ENCODE assay signal across 8 mouse cellular contexts in genomic region chr3:144718706-144719087, GRCm38 (mm10). TPM values are rescaled to one million over a fixed set of nuclear protein-coding genes. Genes with fewer than 3 reads are reported as not detected.
DNase-seq lines count a peak whose midpoint lies in the region; ATAC-seq and TF ChIP-seq lines count a peak whose summit lies in the region.

No protein-coding gene starts in this region.

- intact Hi-C loops in gastrocnemius, adult 2 months (cut with DNase I) = loop anchor here (10.0 kb wide), 1 partner anchor 514 kb away; the partner anchor contains the start of gene Lmo4
- intact Hi-C loops in gastrocnemius, postnatal 36 days (cut with DNase I) = no loop called here

- peaks cover 30% of the 10 kb centered on the region for H3K4me1 ChIP-seq in heart, embryonic 11.5 days (ENCODE audit: control insufficient read depth, insufficient read depth, low read length)
- peaks cover 36% of the 10 kb centered on the region for H3K4me1 ChIP-seq in kidney, embryonic 16.5 days (ENCODE audit: insufficient read depth, low read length)

- WGBS in heart, embryonic 11.5 days (ENCODE audit: insufficient replicate concordance) = 24% methylated on average over 7 of the region's 7 CpGs
- WGBS in kidney, embryonic 16.5 days = 12% methylated on average over 7 of the region's 7 CpGs

- H3K9me3 ChIP-seq in heart, embryonic 11.5 days (replicated peaks; ENCODE audit: control insufficient read depth, low read length) = no peaks in the 10 kb centered on the region
- no peaks in the 10 kb centered on the region for H3K9me3 ChIP-seq in kidney, embryonic 16.5 days (ENCODE audit: low read length)

- DNase-seq in gastrocnemius, adult 2 months = peak; percentile 47
- no peak for DNase-seq in gastrocnemius, postnatal 36 days
- peak; percentile 59 for DNase-seq in brain, embryonic 14.5 days (ENCODE audit: low read depth)
- DNase-seq in lung, postnatal 4 days = peak; percentile 40 to 49
- DNase-seq in gastrocnemius, adult 8-10 months (ENCODE audit: low spot score in 2 of 2) = no peak

- H3K27me3 ChIP-seq in heart, embryonic 11.5 days (ENCODE audit: control insufficient read depth, insufficient read depth, low read length) = no peaks in the 10 kb centered on the region
- H3K27me3 ChIP-seq in kidney, embryonic 16.5 days (ENCODE audit: insufficient read depth, low read length) = no peaks in the 10 kb centered on the region

- no peaks in the 10 kb centered on the region for H3K36me3 ChIP-seq in heart, embryonic 11.5 days (ENCODE audit: control insufficient read depth, insufficient read depth, low read length)
- H3K36me3 ChIP-seq in kidney, embryonic 16.5 days (ENCODE audit: insufficient read depth, low read length) = no peaks in the 10 kb centered on the region

- peak overlapping the region; percentile 76 for H3K4me3 ChIP-seq in gastrocnemius, adult 2 months
- H3K4me3 ChIP-seq in heart, embryonic 11.5 days (ENCODE audit: low read depth, low read length) = peak overlapping the region; percentile 91
- peak overlapping the region; percentile 74 for H3K4me3 ChIP-seq in kidney, embryonic 16.5 days (ENCODE audit: low read length)

- H3K4me2 ChIP-seq in heart, embryonic 11.5 days = peak overlapping the region; percentile 85
- H3K4me2 ChIP-seq in kidney, embryonic 16.5 days (replicated peaks; ENCODE audit: low read depth, low read length) = peak overlapping the region; percentile 74

- TF ChIP-seq CTCF in gastrocnemius, adult 2 months (IDR thresholded peaks at IDR 0.05) = no peak
- TF ChIP-seq CTCF in brain, embryonic 14.5 days (IDR thresholded peaks at IDR 0.05; ENCODE audit: borderline replicate concordance, extremely low read depth, insufficient read depth, insufficient read length) = no peak

- no peak for ATAC-seq in heart, embryonic 11.5 days (replicated peaks; ENCODE audit: insufficient number of reproducible peaks, low FRiP score, low TSS enrichment)
- no peak for ATAC-seq in kidney, embryonic 16.5 days (ENCODE audit: low FRiP score, low TSS enrichment)
- no peak for ATAC-seq in megakaryocyte progenitor cell, adult 5-6 weeks (replicated peaks; ENCODE audit: poor library complexity)

- peak overlapping the region; percentile 93 for H3K9ac ChIP-seq in heart, embryonic 11.5 days (ENCODE audit: low read depth, low read length)
- peak overlapping the region; percentile 90 for H3K9ac ChIP-seq in kidney, embryonic 16.5 days (replicated peaks; ENCODE audit: low read length)

- TF ChIP-seq POLR2A in brain, embryonic 14.5 days (IDR thresholded peaks at IDR 0.05; ENCODE audit: borderline replicate concordance, extremely low read depth, insufficient read depth, insufficient read length, poor library complexity, severe bottlenecking) = no peak

- H3K27ac ChIP-seq in gastrocnemius, adult 2 months = peak overlapping the region; percentile 96
- 0 out of 2 replicates have a peak overlapping the region, but pooled peaks have one; percentile 100 for H3K27ac ChIP-seq in heart, embryonic 11.5 days (ENCODE audit: low read depth, low read length)
- H3K27ac ChIP-seq in kidney, embryonic 16.5 days (ENCODE audit: low read length) = peak overlapping the region; percentile 99; the same call in 1 of the 2 replicates

RNA-seq across cellular contexts. Expression of gene Sh3glb1, which starts 1.4 kb away (rescaled TPM):
- total RNA-seq in gastrocnemius, adult 2 months (2021) = 100 to 1,000 TPM; 328 to 379 TPM
- total RNA-seq in gastrocnemius, postnatal 36 days (2021) = 100 to 1,000 TPM; 303 to 325 TPM
- polyA plus RNA-seq in brain, embryonic 14.5 days (2012; rRNA removed) = 22.3 and 49.9 TPM in 2 replicates
- polyA plus RNA-seq in heart, embryonic 11.5 days (2014; fragmentation: Nextera tagmentation; extraction: Ambion mirVana) = 133 and 139 TPM in 2 replicates
- polyA plus RNA-seq in kidney, embryonic 16.5 days (2015; fragmentation: Nextera tagmentation; extraction: Ambion mirVana) = 87.8 and 94.9 TPM in 2 replicates
- total RNA-seq in megakaryocyte progenitor cell, adult 5-6 weeks (2015) = 54.3 and 70.0 TPM in 2 replicates
- total RNA-seq in megakaryocyte progenitor cell, adult 5-6 weeks (2017) = 25.5 and 30.3 TPM in 2 replicates
- total RNA-seq in gastrocnemius, adult 8-10 months (2022) = 100 to 1,000 TPM; 304 to 397 (median 329) TPM

RNA-seq across cellular contexts. Expression of gene Clca3a1, which starts 42.1 kb away (rescaled TPM):
- under 1 TPM in 1 of 2 experiments, not detected in 1; 0.15 TPM for total RNA-seq in gastrocnemius, adult 2 months (2021)
- total RNA-seq in gastrocnemius, postnatal 36 days (2021) = under 1 TPM in 1 of 2 experiments, not detected in 1; 0.15 TPM
- polyA plus RNA-seq in brain, embryonic 14.5 days (2012; rRNA removed) = 0.34 and 0.54 TPM in 2 replicates
- 18.8 and 20.5 TPM in 2 replicates for polyA plus RNA-seq in heart, embryonic 11.5 days (2014; fragmentation: Nextera tagmentation; extraction: Ambion mirVana)
- 13.0 and 13.9 TPM in 2 replicates for polyA plus RNA-seq in kidney, embryonic 16.5 days (2015; fragmentation: Nextera tagmentation; extraction: Ambion mirVana)
- total RNA-seq in megakaryocyte progenitor cell, adult 5-6 weeks (2015) = 1.7 and 2.0 TPM in 2 replicates
- total RNA-seq in megakaryocyte progenitor cell, adult 5-6 weeks (2017) = 0.92 and 2.3 TPM in 2 replicates
- total RNA-seq in gastrocnemius, adult 8-10 months (2022) = under 1 TPM in 3 of 4 experiments, not detected in 1; 0.07 to 0.27 (median 0.07) TPM

Comparison
In these comparisons a context has a peak if more than half of its experiments do, and no peak if none do; other contexts are left out.
1. DNase-seq: peak in gastrocnemius, adult 2 months (single experiment), brain, embryonic 14.5 days (single experiment) and lung, postnatal 4 days (2 of 2); none in gastrocnemius, postnatal 36 days (0 of 2) and gastrocnemius, adult 8-10 months (0 of 2).
2. RNA of gene Sh3glb1, which starts 1.4 kb away (total RNA-seq): 328 to 379 TPM in gastrocnemius, adult 2 months, 304 to 397 TPM in gastrocnemius, adult 8-10 months and 303 to 325 TPM in gastrocnemius, postnatal 36 days; 25.5 to 70.0 TPM in megakaryocyte progenitor cell, adult 5-6 weeks; every median in the first group is over 4 times any median in the second.
3. Peak in every context shown above with its lines, with median percentiles within 50 percentile points of each other: H3K27ac ChIP-seq and H3K4me3 ChIP-seq.